Mouse (Mus musculus) liver, adult 2 months (tissue): ENCODE measurements around the gene Runx2.

Source experiments
- CTCF ChIP-seq: fragments of 200-500 bp; IDR thresholded peaks from 2 replicates; pipeline ENCODE4 v1.5.1; 2011; ENCODE audit warnings: low read depth, low read length, control low read depth
- POLR2A ChIP-seq: fragments of 200-500 bp; IDR thresholded peaks from 2 replicates; pipeline ENCODE4 v1.6.1; 2011; ENCODE audit warnings: low read length, control low read depth; ENCODE audit not compliant: insufficient read depth; ENCODE audit errors: extremely low read depth

- no peak for TF ChIP-seq POLR2A
- TF ChIP-seq CTCF = no peak
Measured at GRCm38 (mm10) chr17:44474280-44474679, 340.3 kb downstream of the Runx2 start.
